Mouse (Mus musculus) liver, embryonic 14.5 days (tissue): ENCODE results near the gene Gab1. TPM values are rescaled to one million over a fixed set of nuclear protein-coding genes. Genes with fewer than 3 reads are reported as not detected.
A peak's percentile ranks its signal among the peaks of the same experiment; 100 is the strongest.

Experiments
- ATAC-seq: fragments of 200-750 bp; cut with Nextera tagmentation; 2 replicates; pipeline ENCODE4 v1.8.0; 2017; ENCODE audit warnings: moderate number of reproducible peaks, mild to moderate bottlenecking, moderate library complexity; ENCODE audit not compliant: insufficient read depth
- DNase-seq, 3 experiments: peaks; one replicate each; pipeline ENCODE4 v3.0.0-alpha.2; 2012 to 2013; ENCODE audit warnings: low read depth in 3 of 3, low spot score in 3 of 3
- H3K27ac ChIP-seq: fragments of 300-500 bp; sonication (generic); 2 replicates; pipeline ENCODE4 v1.5.1; 2014; ENCODE audit warnings: moderate library complexity, mild to moderate bottlenecking, control low read depth, inconsistent platforms
- H3K27me3 ChIP-seq: fragments of 300-500 bp; sonication (generic); 2 replicates; pipeline ENCODE4 v1.6.1; 2014; ENCODE audit warnings: mild to moderate bottlenecking, low read length, moderate library complexity; ENCODE audit not compliant: control insufficient read depth, insufficient read depth
- H3K36me3 ChIP-seq: fragments of 300-500 bp; sonication (generic); replicated peaks from 2 replicates; pipeline ENCODE4 v1.6.1; 2014; ENCODE audit warnings: low read depth; ENCODE audit not compliant: control insufficient read depth, insufficient read depth
- H3K4me1 ChIP-seq, 2 experiments: fragments of 200-500 bp in 1 of 2; fragments of 300-500 bp in 1 of 2; sonication (generic) in 1 of 2; replicated peaks; 2 replicates each; pipeline ENCODE4 v1.6.1; 2012 to 2014; ENCODE audit warnings: antibody characterized with exemption in 1 of 2, inconsistent platforms in 1 of 2, low read length in 1 of 2; ENCODE audit not compliant: control insufficient read depth in 2 of 2, insufficient read depth in 2 of 2
- H3K4me2 ChIP-seq: fragments of 300-500 bp; sonication (generic); 2 replicates; pipeline ENCODE4 v1.6.1; 2014; ENCODE audit warnings: low read depth, mild to moderate bottlenecking, control low read depth, moderate library complexity
- H3K4me3 ChIP-seq, 2 experiments: fragments of 200-500 bp in 1 of 2; fragments of 300-500 bp in 1 of 2; sonication (generic) in 1 of 2; 2 replicates each; pipeline ENCODE4 v1.5.1; 2012 to 2014; ENCODE audit warnings: low read depth in 2 of 2, low read length in 2 of 2, mild to moderate bottlenecking in 2 of 2, control low read depth in 1 of 2, inconsistent platforms in 1 of 2, moderate library complexity in 1 of 2; ENCODE audit not compliant: insufficient read depth in 1 of 2
- H3K9ac ChIP-seq: fragments of 300-500 bp; sonication (generic); replicated peaks from 2 replicates; pipeline ENCODE4 v1.6.1; 2014; ENCODE audit warnings: mild to moderate bottlenecking, control low read depth, moderate library complexity
- H3K9me3 ChIP-seq: fragments of 300-500 bp; sonication (generic); 2 replicates; pipeline ENCODE4 v1.6.1; 2016; ENCODE audit warnings: low read length, mixed read lengths; ENCODE audit not compliant: control insufficient read depth
- CTCF ChIP-seq: IDR thresholded peaks from 2 replicates; pipeline ENCODE4 v1.5.1; 2016; ENCODE audit warnings: antibody characterized with exemption, low read depth, control low read depth
- EP300 ChIP-seq: IDR thresholded peaks from 2 replicates; pipeline ENCODE4 v1.6.1; 2016; ENCODE audit warnings: antibody characterized with exemption, low read depth
- WGBS: fragments of 180-500 bp; shearing (Covaris S2); extraction: QIAGEN DNeasy Blood & Tissue Kit; methylation state at CpG from one replicate; pipeline ENCODE4 v1.1.7; 2014; ENCODE audit not compliant: insufficient replicate concordance; 5-methylcytosine and 5-hydroxymethylcytosine counted together
- polyA plus RNA-seq, 2 experiments: library from polyadenylated mRNA; depleted of rRNA in 1 of 2; stranded (reverse) in 1 of 2; unstranded in 1 of 2; fragments of >200 nt; fragmentation: Nextera tagmentation in 1 of 2; extraction: Ambion mirVana in 1 of 2; gene quantifications; 2 replicates each; pipeline versions ENCODE4 v1.2.1 to v1.2.3; 2012 to 2014

The Gab1 gene
- polyA plus RNA-seq, 2 experiments: 7.8 to 10.3 TPM

- peaks cover 44 to 45% of the 10 kb centered on the region in 2 experiments for H3K4me1 ChIP-seq
- H3K9ac ChIP-seq: peak overlapping the region; percentile 86
- peaks cover 12% of the 10 kb centered on the region for H3K36me3 ChIP-seq
- peak overlapping the region; percentile 90 for H3K4me2 ChIP-seq
- 10% methylated on average over 11 of the region's 11 CpGs for WGBS
- H3K9me3 ChIP-seq: no peaks in the 10 kb centered on the region
- ATAC-seq (peak; percentile 89), DNase-seq (peak; percentile 72 to 79 (median 75))
- TF ChIP-seq CTCF: no peak
- TF ChIP-seq EP300: peak; percentile 83
- peak overlapping the region; percentile 75 to 76 for H3K4me3 ChIP-seq
- H3K27ac ChIP-seq: peak overlapping the region; percentile 86
- H3K27me3 ChIP-seq: no peaks in the 10 kb centered on the region
Measured at GRCm38 (mm10) chr8:80868801-80869323, 11.5 kb downstream of the Gab1 start.

DNA sequence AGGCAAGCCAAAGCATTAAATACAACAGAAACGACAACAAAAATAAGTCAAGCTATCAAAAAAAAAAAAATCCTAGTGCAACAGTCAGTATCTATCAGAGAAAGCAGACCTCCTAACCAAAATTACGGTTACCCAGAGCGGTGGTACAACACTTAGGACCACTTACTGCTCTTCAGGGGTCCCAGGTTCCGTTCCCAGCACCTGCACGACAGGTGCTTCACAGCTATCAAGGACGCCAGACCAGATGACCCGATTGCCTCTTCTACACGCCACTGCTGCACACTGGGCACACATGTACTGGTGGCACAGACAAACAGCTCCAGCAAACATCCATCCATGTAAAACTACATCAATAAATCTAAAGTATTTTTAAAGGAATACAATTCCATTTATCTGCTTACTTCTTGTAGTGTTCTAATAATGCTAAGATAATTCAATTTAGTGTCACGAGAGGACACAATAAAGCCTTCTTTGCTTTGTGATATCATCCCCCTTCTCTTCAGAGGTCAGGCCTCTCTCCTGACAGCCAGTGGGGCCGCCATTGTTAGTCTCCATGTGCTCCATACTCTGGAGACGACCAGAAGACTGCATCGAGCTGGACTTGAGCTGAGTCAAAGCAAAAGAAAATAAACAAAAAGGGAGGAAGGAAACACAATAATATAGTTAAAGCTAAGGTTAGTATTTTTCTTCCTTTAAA lies 12.2 kb downstream of the Gab1 start:
- peak overlapping the region; percentile 75 to 76 for H3K4me3 ChIP-seq
- 43% methylated on average over 12 of the region's 12 CpGs for WGBS
- H3K9ac ChIP-seq: peak overlapping the region; percentile 86
- H3K4me2 ChIP-seq: peak overlapping the region; percentile 90
- H3K36me3 ChIP-seq: peaks cover 12% of the 10 kb centered on the region
- peak overlapping the region; percentile 67 for H3K27ac ChIP-seq
- H3K9me3 ChIP-seq: no peaks in the 10 kb centered on the region
- no peaks in the 10 kb centered on the region for H3K27me3 ChIP-seq
- DNase-seq (no peak), ATAC-seq (no peak)
- peaks cover 44 to 48% of the 10 kb centered on the region in 2 experiments for H3K4me1 ChIP-seq
- no peak for TF ChIP-seq CTCF
- TF ChIP-seq EP300: no peak

DNA sequence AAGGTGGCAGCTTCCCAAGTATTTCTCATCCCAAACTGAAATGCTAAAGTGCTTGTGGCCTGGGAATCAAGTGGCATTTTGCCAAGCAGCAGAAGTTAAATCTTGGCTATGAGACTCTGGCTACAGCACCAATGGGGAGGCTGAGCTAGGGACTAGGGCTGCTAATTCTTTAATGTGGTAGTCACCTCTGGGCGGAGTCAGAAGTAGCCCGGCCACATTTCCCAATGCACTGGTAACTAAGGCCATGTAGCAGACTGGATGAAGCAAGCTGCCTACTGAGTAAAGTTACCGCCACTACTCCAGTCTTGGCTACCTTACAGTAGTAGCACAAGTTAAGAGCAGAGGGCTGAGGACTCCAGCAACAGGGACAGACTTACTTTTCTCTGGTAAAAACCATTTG lies 12.7 kb downstream of the Gab1 start:
- 34% methylated on average over 3 of the region's 3 CpGs for WGBS

GRCm38 (mm10) chr8:80865181-80865784 lies 15.0 kb downstream of the Gab1 start:
- 77% methylated on average over 8 of the region's 8 CpGs for WGBS
- Histone ChIP-seq H3K27me3 (no peaks in the 10 kb centered on the region), H3K36me3 (peaks cover 19% of the 10 kb centered on the region), H3K27ac (no peak overlapping the region), H3K4me3 (no peak overlapping the region), H3K4me1 (peaks cover 35 to 37% of the 10 kb centered on the region in 2 experiments), H3K9me3 (no peaks in the 10 kb centered on the region), H3K9ac (no peak overlapping the region), H3K4me2 (no peak overlapping the region; the same call in 1 of the 2 replicates)
- DNase-seq: no peak
- TF ChIP-seq EP300 (no peak), CTCF (peak; percentile 59)
- no peak for ATAC-seq

More for the DNA sequence above, 12.7 kb downstream of the Gab1 start:
- peak overlapping the region; percentile 67 for H3K27ac ChIP-seq
- ATAC-seq: peak; percentile 49
- peak overlapping the region; percentile 90 for H3K4me2 ChIP-seq
- peak overlapping the region; percentile 75 to 76 for H3K4me3 ChIP-seq
- peaks cover 44 to 48% of the 10 kb centered on the region in 2 experiments for H3K4me1 ChIP-seq
- TF ChIP-seq EP300: no peak
- no peak for TF ChIP-seq CTCF
- H3K27me3 ChIP-seq: no peaks in the 10 kb centered on the region
- H3K36me3 ChIP-seq: peaks cover 12% of the 10 kb centered on the region
- H3K9me3 ChIP-seq: no peaks in the 10 kb centered on the region
- DNase-seq: peak in 1 of 3 experiments; percentile 51
- peak overlapping the region; percentile 86 for H3K9ac ChIP-seq

GRCm38 (mm10) chr8:80863393-80863792 lies 16.9 kb downstream of the Gab1 start:
- TF ChIP-seq CTCF (no peak), EP300 (no peak)
- Histone ChIP-seq H3K9me3 (no peaks in the 10 kb centered on the region), H3K36me3 (peaks cover 26% of the 10 kb centered on the region), H3K9ac (no peak overlapping the region), H3K27ac (no peak overlapping the region), H3K4me2 (no peak overlapping the region), H3K4me3 (no peak overlapping the region), H3K4me1 (peaks cover 23 to 24% of the 10 kb centered on the region in 2 experiments), H3K27me3 (no peaks in the 10 kb centered on the region)
- 81% methylated on average over 5 of the region's 5 CpGs for WGBS
- ATAC-seq: no peak
- no peak for DNase-seq
